Mouse (Mus musculus) liver, postnatal 0 days (tissue): ENCODE measurements around the gene Rnf5.

ENCODE experiments used
- CTCF ChIP-seq: sonication (generic); IDR thresholded peaks from 2 replicates; pipeline ENCODE4 v1.5.1; 2016; ENCODE audit warnings: antibody characterized with exemption, low read depth
- EP300 ChIP-seq: IDR thresholded peaks from 2 replicates; pipeline ENCODE4 v1.6.1; 2016; ENCODE audit warnings: antibody characterized with exemption, low read depth, mild to moderate bottlenecking

DNA sequence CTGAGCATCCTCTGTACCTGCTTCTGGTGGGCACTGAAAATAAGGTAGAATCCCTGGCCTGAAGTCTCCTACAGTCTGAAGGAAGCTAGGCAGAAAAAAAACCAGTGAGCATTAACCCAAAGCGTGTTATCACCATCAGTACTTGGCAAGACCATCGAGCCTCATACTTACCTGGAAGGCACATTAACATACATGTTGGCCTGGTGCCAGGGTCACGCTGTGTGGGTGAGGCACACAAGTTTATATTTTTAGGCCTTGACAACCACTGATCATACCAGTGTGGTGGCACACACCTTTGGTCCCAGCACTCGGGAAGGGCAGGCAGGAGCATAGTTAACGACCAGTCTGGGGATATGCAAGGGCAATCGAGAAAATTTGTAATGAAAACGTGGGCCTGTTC is 4.5 kb upstream of the Rnf5 start:
- TF ChIP-seq CTCF (no peak), EP300 (no peak)
